Mouse (Mus musculus): ENCODE measurements around the gene Fam241b.

Fam241b gene

DNA sequence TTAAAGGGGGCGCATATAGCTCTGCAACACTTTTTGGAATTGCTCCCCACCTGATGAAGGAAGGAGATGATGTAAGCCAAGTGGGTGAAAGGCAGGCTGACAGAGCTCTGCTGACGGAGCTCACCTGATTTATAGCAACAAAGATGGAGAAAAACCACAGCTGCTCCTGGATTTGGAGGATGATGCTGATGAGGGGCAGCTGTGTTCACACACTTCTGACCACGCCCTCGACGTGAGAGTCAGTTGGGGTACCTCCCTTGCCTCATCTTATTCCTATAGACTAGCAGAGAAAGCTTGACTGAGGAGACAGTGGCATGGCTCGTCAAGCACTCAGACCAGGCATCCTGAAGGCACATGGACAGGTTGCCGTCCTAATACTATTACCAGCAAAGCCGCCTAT is at the start of gene Fam241b:
Fam241b (minus strand) TSS at position 101 of the 400 bp plus-strand sequence.
- no peak for DNase-seq (ENCODE audit: low read depth, low spot score)

DNA sequence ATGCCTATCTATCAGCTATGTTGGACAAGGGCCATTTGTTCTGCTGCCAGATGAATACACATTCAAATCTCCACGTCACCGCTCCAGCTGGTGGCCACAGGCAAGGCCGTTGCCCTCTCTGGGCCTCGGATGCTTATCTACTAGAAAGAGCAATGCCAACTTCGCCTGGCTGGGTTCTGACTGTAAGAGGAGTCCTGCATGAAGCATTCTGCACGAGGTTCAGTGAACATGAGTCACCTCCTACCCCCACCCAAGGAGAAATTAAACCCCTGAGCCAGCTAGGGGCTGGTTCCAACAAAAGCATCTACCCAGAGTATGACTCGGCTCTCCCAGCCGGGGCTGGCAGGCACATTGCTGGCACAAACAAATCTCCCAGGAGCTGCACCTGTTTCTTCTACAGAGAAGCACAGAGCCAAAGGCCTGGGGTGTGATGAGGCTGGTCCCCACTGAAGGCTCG is 49.0 kb upstream of the Fam241b start:
- no peak for DNase-seq (ENCODE audit: low read depth, low spot score)

DNA sequence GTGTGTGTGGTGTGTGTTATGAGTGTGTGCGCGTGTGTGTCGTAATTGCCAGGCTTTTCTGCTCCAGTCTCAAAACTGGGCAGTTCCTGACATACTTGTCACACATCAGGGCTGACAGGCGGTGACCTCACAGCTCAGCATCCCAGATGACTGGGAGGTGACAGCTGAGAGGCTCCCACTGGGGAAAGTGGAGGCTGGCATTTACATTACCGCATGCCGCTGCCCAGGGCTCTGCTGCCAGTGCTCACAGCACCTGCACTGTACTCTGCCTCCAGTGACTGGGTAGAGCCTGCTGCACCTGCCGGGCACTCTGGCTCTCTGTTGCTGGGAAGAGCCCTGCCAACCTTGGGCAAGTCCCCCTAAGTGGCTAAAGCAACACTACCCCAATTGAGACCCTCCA is 47.1 kb upstream of the Fam241b start:
- no peak for DNase-seq (ENCODE audit: low read depth, low spot score)

DNA sequence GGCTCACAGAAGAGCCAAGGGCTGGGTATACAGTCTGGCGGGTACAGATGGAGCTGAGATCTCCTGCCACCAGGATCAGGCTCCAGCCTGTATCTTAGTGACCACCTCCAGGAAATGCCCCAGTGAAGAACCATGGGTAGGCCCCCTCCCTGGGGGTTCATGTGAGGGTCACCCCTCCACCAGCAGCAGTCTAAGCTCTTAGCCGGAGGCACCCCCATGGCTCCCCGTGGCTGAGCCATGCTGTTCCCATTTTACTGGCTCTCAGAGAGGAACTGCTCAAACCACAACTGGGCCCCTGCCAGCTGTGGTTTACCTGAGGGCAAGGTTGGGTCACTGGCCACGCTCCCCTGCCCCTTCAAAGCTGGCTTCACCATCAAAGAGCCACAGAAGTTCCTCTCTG is 46.2 kb upstream of the Fam241b start:
- no peak for DNase-seq (ENCODE audit: low read depth, low spot score)

DNA sequence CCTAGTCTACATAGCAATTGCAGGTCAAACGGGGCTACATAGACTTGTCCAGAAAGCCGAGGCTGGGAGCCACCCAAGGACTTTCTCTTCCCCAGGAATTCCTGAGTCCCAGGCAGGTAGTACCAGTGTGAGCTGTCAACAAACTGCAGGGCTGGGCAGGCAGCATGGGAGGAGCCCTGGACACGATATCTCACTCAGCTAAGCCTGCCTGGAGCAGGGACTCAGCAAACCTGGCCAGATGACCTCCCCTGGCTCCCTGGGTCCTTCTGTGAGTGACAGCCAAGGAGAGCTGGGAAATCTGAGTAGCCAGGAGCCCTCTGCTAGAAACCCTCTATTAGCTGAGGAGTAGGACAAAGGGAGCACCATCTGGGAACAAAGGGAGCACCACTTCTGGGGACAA is 45.6 kb upstream of the Fam241b start:
- DNase-seq (ENCODE audit: low read depth, low spot score) = no peak

DNA sequence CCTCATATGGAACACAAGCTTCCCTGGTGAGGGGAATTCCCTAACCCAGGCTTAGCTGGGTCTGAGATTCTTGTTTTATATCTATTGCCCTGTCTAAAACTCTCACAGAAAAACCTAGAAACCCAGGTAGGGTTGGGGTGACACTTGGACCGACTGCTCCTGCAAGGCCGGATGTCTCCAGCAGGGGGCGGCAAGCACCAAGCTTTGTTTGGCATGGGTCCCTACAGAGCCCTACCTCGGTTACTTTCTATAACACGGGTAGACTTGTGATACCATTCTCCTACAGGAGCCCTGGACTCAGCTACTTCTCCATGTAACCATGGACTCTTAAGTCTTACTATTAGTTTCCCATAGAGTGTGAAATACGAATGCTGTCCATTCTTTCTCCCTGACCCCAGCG is 43.2 kb upstream of the Fam241b start:
- DNase-seq (ENCODE audit: low read depth, low spot score) = peak; percentile 67

DNA sequence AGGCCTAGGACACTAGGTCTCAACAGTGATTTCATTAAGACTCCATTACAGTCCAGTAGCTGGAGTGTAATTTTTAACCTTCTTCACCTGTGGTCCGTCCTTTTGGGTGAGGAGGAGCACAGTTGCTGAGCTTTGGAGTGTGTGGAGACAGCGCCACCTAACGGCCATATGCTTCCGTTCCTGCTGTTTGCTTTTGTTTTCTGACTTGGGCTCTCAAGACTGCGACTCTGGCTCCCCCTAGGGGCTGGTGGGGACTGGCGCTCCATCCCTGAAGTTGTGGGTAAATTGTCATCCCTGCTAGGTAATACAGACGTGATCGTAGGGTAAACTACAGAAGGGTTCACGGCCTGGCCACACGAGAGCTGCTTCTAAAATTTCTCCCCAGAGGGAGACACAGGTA is 39.3 kb upstream of the Fam241b start:
- peak; percentile 94 for DNase-seq (ENCODE audit: low read depth, low spot score)

DNA sequence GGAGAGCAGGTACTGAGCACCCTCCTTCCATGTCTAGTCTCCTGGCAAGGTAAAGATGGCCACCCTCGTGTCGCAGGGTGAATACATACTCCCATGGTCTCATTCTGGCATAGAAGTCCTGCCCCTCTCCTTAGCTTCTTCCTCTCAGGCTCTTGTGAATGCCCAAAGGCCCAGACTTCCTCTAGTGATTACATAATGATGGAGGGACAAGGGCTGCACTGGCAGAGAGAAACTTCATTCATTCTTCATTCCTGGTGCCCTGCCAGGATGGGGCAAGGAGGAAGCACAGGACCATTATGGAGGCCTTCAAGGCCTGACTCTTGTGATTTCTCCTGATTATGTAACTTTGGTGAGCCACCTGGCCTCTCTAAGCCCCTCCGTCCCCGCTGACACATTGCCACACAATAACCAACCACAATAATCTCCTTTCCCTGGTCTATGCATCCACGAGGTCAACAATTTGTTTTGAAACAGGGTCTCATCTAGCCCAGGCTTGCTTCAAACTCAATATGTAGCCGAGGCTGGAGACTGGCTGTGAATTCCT is 38.8 kb upstream of the Fam241b start:
- no peak for DNase-seq (ENCODE audit: low read depth, low spot score)

DNA sequence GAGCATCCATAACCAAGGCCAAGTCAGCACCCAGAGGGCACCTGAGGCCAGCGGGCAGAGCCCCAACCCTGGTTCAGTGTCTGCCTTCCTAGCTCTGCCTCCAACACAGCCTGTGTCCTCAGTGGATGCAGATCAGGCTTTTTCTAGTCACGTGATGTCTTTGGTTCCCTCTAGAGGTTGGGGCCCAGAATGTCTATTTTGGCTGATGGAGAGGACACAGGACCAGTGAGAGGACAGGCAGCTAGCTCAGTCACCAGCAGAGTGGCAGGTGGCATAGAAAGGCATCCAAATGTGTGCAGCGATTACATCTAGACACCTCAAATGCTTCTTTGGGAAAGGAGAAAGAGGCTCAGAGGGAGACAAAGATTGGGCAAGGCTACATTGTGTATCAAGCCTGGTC is 38.0 kb upstream of the Fam241b start:
- peak; percentile 50 for DNase-seq (ENCODE audit: low read depth, low spot score)

DNA sequence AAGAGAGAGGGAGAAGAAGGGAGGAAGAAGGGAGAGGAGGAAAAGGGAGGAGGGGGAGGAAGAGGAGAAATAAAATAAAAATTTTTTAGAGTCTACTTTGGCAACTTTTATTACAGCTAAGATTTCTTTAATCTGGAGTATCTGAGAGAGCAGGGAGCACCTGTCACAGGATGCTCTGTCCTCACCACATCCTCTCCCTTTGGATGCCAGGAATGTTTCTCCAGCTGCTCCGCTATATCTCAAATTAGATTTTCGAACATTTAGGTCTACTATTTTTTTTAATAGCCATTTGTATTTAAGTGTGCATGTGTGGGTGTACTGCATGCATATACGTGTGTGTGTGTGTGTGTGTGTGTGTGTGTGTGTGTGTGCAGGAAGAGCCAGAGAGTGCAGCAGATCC is 36.2 kb upstream of the Fam241b start:
- no peak for DNase-seq (ENCODE audit: low read depth, low spot score)

DNA sequence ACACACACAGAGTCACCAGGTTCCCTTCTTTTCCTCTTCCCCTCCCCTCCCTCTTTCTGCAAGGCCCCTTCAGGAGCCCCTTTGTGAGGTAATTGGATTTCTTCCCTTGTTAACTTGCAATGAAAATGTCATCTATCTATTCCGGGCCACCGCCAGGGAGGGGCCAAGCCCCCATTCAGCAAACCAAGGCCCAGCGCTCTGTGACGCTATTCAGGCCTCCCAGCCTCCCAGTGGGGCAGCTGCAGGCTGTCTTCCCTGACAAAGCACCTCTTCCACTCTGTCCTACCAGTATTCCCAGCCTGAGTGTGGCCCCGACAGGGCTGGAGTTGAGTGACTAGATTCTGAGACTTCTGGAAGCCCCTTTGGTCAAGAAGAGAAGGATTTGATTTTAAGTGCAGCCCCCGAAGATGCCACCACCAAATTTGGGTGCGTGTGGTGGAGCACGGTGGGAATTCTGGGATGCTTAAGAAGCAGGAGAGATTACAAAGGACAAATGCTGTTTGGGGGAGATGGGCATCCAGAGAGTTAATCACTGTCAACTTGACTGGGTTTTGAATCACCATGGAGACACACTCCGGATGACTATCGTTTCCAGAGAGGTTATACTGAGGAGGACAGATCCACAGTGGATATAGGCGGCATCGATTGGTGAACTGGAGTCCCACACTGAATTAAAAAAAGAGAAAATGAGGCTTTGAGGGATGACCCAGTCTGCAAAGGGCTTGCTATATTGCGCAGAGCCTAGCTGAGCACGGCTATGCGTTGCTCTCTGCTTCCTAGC is 31.0 kb upstream of the Fam241b start:
- DNase-seq (ENCODE audit: low read depth, low spot score) = no peak

DNA sequence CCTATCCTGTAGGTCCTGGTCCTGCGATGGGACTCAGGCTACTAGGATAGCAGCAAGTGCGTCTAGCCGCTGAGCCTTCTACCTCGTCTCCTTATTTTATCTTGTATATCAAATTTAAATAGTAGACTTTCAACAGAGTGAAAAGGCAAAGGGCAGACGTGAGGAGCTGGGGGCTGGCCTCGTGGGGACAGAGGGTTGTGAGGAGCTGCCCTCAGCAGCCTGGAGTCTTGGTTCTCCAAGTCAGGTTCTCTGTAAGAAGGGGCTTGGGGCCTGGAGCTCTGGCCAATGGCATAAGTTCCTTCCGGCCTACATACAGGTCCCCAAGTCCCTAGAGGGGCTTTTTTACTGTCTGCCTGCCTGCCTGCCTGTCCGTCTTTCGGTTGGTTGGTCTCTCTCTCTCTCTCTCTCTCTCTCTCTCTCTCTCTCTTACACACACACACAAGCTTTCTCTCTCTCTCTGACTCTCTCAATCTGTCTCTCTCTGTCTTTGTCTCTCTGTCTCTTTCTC is 30.3 kb upstream of the Fam241b start:
- DNase-seq (ENCODE audit: low read depth, low spot score) = no peak

DNA sequence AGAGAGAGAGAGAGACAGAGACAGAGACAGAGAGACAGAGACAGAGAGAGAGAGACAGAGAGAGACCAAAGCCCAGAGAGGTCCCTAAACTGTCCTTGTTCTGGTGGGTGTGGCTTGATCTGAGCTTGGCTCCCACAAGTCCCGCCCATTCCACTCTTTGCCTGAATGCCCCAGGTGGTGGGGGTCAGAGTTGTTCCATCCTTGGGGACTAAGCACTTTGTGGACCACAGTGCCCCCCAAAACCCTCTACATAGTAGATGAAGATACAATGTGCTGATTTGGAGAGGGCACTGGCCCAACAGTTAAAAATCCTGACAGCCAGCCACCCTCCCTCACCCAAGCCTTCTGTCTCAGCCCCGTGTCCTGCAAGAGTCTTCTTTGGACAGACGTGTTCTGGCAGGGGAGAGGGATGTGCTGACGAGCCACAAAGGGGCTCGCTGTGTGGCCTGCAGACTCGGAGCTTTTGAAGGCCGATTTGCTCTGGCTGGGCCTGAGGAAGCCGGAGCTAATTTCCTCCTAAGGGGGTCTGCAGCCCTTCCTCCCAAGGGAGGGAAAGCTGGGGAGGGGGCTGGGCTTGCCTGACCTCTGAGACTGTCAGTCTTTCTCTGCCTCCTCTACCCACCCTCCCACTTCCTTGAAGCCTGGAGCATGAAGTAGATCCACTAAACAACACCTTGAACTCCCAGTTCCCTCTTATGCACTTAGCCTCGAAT is 29.3 kb upstream of the Fam241b start:
- DNase-seq (ENCODE audit: low read depth, low spot score) = peak; percentile 26

DNA sequence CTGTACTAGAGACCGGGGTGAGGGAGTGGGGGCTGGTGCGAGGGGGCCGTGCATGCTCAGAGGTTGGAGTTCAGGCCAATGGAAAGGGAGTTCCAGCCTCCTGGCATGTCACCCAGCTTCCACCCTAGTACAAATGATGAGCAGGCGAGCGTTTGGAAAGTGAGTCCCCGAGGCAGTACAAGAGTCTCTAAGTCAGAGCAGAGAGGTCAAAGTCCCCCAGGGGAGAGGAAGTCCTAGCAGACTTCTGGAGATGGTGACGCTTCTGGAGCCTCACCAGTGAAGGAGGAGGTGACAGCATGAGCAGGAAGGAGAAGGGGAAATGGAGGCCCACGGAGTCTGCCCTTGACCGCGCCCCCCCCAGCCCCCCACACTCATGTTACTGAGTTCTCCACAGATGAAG is 18.7 kb upstream of the Fam241b start:
- no peak for DNase-seq (ENCODE audit: low read depth, low spot score)

DNA sequence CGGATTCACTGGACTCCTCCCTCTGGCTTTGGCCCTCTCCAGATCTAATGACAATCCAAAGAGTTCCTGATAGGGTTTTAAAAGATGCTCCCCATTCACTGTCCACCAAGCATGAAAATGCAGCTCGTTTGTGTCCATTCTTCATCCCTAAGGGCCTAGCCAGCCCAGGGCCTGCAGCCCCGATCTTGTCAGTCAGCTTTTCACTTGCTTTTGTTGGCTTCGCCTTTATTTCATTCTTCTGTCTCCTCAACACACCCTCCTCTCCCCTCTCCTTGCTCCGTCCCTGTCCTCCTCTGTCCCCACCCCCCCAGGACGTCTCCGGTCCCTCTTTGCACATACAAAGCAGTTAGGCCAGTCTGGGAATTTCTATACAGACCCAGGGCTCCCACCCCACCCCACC is 6.2 kb upstream of the Fam241b start:
- no peak for DNase-seq (ENCODE audit: low read depth, low spot score)

DNA sequence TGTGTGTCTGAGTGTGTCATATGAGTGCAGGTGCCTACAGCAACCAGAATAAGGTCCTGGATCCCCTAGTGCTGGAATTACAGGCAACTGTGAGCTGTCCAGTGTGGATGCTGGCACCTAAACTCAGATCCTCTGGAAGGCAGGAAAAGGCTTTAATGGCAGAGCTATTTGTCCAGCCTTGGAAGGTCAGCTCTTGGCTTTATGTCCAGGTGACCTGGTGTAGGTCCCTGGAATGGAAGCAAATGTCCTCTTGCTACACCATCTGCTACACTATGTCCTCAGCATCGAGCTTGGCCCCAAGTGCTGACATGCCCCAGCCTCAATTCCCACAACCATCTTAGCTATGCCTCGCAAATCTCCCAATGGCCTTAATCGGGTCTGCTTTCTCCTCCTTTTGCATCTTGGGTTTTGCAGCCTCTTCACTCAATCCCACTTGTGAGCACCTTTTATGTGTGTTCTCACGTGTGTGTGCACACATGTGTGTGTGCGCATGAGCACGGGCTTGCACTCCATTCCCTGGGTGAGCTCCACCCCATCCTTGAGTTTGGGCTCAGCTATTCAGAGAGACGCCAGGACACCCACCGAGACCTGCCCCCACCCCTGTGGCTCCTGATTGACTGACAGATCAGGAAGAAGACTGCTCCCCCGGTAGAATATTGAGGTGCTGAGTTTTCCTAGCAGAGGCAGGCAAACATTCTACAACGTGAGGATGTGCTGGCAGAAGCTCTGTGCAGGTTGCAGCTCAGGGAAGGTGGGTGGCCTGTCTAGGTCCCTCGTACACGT is 3.9 kb upstream of the Fam241b start:
- no peak for DNase-seq (ENCODE audit: low read depth, low spot score)

DNA sequence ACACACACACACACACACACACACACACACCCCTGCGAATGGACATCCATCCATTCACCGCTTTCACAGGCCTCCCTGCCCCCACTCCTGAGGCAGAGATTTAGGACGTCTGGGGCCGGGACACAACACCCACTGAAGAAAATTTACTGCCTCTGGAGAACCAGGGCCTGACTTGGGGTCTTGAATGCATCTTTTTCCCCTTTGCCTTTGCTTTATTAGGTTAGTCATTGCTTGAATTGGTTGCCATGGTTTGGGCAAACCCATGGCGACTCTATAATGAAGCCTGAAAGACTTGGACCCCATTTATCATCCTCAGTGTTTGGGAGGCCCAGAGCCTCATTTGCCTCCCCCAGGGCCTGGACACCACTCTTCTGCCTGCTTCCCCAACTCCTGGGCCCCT is 2.2 kb upstream of the Fam241b start:
- no peak for DNase-seq (ENCODE audit: low read depth, low spot score)

DNA sequence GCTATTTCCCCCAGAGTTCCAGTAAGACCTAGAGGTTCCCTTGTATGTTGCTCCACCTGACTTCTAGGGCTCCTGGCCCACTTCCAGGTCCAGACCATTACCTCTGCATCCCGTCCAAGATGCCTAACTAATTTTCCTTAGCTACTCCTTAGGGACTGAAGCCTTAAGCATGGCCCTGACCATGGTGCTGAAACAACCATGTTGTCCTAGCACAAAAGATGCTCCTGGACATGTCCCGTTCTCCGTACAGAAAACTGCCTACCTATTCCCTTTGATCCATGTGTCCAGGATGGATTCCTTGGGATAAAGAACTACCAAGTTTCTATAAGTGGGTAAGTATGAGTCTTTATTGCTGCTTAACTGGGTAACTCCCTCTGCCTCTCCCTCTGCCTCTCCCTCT is 5.7 kb downstream of the Fam241b start:
- DNase-seq (ENCODE audit: low read depth, low spot score) = peak; percentile 73

DNA sequence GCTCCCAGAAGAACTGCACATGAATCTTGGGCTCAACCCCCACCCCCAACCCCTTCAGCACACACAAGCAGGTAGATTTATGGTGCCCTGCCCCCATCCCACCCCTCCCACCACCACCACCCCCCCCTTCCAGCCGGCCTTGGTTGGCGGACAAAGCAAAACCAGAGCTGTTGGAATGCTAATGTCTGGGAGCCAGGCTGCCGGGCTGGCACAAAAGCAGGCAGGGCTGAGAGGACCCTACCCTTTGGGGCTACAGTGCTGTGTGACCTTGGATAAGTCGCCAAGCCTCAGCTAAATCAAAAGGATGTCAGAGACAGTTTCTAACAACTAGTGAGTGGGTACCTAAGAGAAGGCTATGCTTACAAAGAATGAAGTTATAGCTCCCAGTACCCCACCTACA is 6.6 kb downstream of the Fam241b start:
- DNase-seq (ENCODE audit: low read depth, low spot score) = peak; percentile 23

DNA sequence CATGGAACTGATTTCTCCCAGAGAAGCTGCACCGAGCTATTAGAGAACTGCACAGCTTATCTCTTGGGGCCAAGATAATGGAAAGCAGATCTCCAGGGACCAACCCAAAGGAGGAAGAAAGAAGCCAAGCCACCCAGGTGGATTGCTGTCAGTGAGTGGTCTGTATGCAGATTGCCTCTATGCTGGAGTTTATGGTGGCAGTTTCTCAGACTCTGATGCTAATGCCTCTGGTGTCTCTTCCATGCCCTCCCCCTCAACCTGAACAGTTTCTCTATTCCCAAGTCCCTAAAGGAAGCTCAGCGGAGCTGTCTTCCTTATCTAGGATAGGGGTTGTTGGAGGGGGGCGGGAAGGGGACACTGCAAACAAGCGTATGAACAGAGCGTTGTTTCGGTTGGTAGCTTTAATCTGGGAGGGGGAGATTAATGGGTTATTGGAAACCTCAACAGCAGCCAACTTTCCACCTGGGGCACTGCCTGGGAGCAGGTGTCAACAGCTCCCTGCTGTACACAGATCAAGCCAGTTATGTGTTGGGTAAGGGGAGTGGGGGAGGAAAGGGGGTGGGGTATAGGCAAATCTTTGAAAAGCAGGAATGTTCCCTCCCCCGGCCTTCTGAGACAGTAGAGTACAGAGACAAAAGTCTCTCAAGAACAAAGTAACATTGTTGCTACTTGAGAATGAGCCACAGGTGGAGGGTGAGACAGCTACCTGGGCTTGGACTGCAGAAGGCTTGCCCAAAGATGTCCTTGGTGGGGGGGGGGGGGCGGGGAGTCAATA is 7.8 kb downstream of the Fam241b start:
- peak; percentile 65 for DNase-seq (ENCODE audit: low read depth, low spot score)

DNA sequence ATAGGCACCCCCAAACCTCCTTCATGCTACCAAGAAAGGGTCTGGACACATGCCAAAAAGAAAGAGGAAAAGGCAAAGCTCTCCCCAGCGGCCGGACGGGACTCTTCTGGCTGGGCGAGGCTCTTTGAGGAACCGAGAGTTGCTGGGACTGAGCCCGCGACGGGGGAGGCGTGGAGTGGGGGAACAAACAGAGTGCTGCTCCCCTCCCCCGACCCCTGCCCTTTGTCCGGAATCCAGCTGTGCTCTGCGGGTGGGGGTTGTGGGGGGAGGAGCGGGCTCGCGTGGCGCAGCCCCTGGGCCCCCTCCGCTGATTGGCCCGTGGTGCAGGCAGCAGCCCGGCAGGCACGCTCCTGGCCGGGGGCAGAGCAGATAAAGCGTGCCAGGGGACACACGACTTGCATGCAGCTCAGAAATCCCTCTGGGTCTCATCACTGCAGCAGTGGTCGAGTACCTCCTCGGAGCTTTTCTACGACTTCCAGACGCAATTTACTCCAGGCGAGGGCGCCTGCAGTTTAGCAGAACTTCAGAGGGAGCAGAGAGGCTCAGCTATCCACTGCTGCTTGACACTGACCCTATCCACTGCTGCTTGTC is 10.9 kb downstream of the Fam241b start, which contains the start of gene Neurog3:
Neurog3 (plus strand) TSS at position 400 of the 591 bp plus-strand sequence.
- peak; percentile 46 for DNase-seq (ENCODE audit: low read depth, low spot score)
